Mouse (Mus musculus) forebrain, embryonic 10.5 days (tissue): ENCODE data around the gene Arhgap29. TPM values are rescaled to one million over a fixed set of nuclear protein-coding genes. Genes with fewer than 3 reads are reported as not detected.

Experiments
- DNase-seq: peaks from one replicate; pipeline ENCODE4 v3.0.0-alpha.2; 2017; ENCODE audit warnings: low spot score; ENCODE audit errors: extremely low spot score
- H3K27ac ChIP-seq: fragments of 300-500 bp; sonication (generic); 2 replicates; pipeline ENCODE4 v1.5.1; 2016; ENCODE audit warnings: mild to moderate bottlenecking
- H3K27me3 ChIP-seq: fragments of 300-500 bp; sonication (generic); 2 replicates; pipeline ENCODE4 v1.6.1; 2016; ENCODE audit warnings: mild to moderate bottlenecking; ENCODE audit not compliant: poor library complexity, severe bottlenecking
- H3K36me3 ChIP-seq: fragments of 300-500 bp; sonication (generic); replicated peaks from 2 replicates; pipeline ENCODE4 v1.6.1; 2016; ENCODE audit warnings: mild to moderate bottlenecking, moderate library complexity
- H3K4me1 ChIP-seq: fragments of 300-500 bp; sonication (generic); 2 replicates; pipeline ENCODE4 v1.6.1; 2016
- H3K4me3 ChIP-seq: fragments of 300-500 bp; sonication (generic); 2 replicates; pipeline ENCODE4 v1.5.1; 2016; ENCODE audit warnings: mild to moderate bottlenecking, moderate library complexity
- H3K9me3 ChIP-seq: fragments of 300-500 bp; sonication (generic); 2 replicates; pipeline ENCODE4 v1.6.1; 2016; ENCODE audit warnings: mild to moderate bottlenecking, moderate library complexity
- WGBS: fragments of 180-500 bp; shearing (Covaris S2); methylation state at CpG from one replicate; pipeline ENCODE4 v1.1.7; 2016; 5-methylcytosine and 5-hydroxymethylcytosine counted together
- polyA plus RNA-seq: library from polyadenylated mRNA; unstranded; fragments of >200 nt; fragmentation: Nextera tagmentation; extraction: Ambion mirVana; gene quantifications from 2 replicates; pipeline ENCODE4 v1.2.1, GENCODE M21; 2016

The Arhgap29 gene
- polyA plus RNA-seq, 1 experiment from 2014 or later: 33.7 TPM

GRCm38 (mm10) chr3:121975381-121975780 lies 23.0 kb downstream of the Arhgap29 start:
- Histone ChIP-seq H3K27ac (no peak overlapping the region), H3K27me3 (no peaks in the 10 kb centered on the region), H3K4me1 (no peaks in the 10 kb centered on the region), H3K36me3 (no peaks in the 10 kb centered on the region), H3K4me3 (no peak overlapping the region), H3K9me3 (no peaks in the 10 kb centered on the region)
- WGBS: 91% methylated on average over 3 of the region's 3 CpGs
- no peak for DNase-seq

- Histone ChIP-seq H3K27ac (no peak overlapping the region), H3K4me1 (no peaks in the 10 kb centered on the region), H3K9me3 (no peaks in the 10 kb centered on the region), H3K36me3 (0 out of 2 replicates have a peak, but pooled peaks cover 3% of the 10 kb centered on the region), H3K4me3 (no peak overlapping the region), H3K27me3 (no peaks in the 10 kb centered on the region)
- WGBS: 86% methylated on average over 4 of the region's 4 CpGs
- DNase-seq: no peak
Measured at GRCm38 (mm10) chr3:121981306-121981705, 29.0 kb downstream of the Arhgap29 start.

GRCm38 (mm10) chr3:121982450-121982849 lies 30.1 kb downstream of the Arhgap29 start:
- no peak for DNase-seq
- Histone ChIP-seq H3K4me1 (no peaks in the 10 kb centered on the region), H3K36me3 (0 out of 2 replicates have a peak, but pooled peaks cover 3% of the 10 kb centered on the region), H3K27ac (no peak overlapping the region), H3K27me3 (no peaks in the 10 kb centered on the region), H3K4me3 (no peak overlapping the region), H3K9me3 (no peaks in the 10 kb centered on the region)
- WGBS: 77% methylated on average over 4 of the region's 4 CpGs

- DNase-seq: no peak
- Histone ChIP-seq H3K36me3 (peaks cover 15% of the 10 kb centered on the region), H3K27me3 (no peaks in the 10 kb centered on the region), H3K9me3 (no peaks in the 10 kb centered on the region), H3K4me1 (peaks cover 8% of the 10 kb centered on the region), H3K4me3 (no peak overlapping the region), H3K27ac (no peak overlapping the region)
- WGBS: 79% methylated on average over 4 of the region's 4 CpGs
Measured at GRCm38 (mm10) chr3:121995125-121995524, 42.8 kb downstream of the Arhgap29 start.

- no peaks in the 10 kb centered on the region for H3K27me3 ChIP-seq
- no peak overlapping the region for H3K27ac ChIP-seq
- H3K9me3 ChIP-seq: no peaks in the 10 kb centered on the region
- peaks cover 11% of the 10 kb centered on the region for H3K4me1 ChIP-seq
- H3K36me3 ChIP-seq: peaks cover 12% of the 10 kb centered on the region
- no peak overlapping the region for H3K4me3 ChIP-seq
- WGBS: 80% methylated on average over 2 of the region's 2 CpGs
- no peak for DNase-seq
Measured at GRCm38 (mm10) chr3:121999934-122000333, 47.6 kb downstream of the Arhgap29 start.

GRCm38 (mm10) chr3:122001568-122001967 lies 49.2 kb downstream of the Arhgap29 start:
- Histone ChIP-seq H3K9me3 (no peaks in the 10 kb centered on the region), H3K4me1 (peaks cover 11% of the 10 kb centered on the region), H3K27ac (no peak overlapping the region), H3K4me3 (no peak overlapping the region), H3K36me3 (peaks cover 8% of the 10 kb centered on the region), H3K27me3 (no peaks in the 10 kb centered on the region)
- WGBS: 74% methylated on average over 6 of the region's 6 CpGs
- DNase-seq: no peak

GRCm38 (mm10) chr3:122009818-122010217 lies 57.5 kb downstream of the Arhgap29 start:
- no peak for DNase-seq

GRCm38 (mm10) chr3:122010292-122010691 lies 58.0 kb downstream of the Arhgap29 start:
- Histone ChIP-seq H3K27me3 (no peaks in the 10 kb centered on the region; the same call in 1 of the 2 replicates), H3K4me1 (no peaks in the 10 kb centered on the region), H3K9me3 (no peaks in the 10 kb centered on the region), H3K36me3 (peaks cover 23% of the 10 kb centered on the region), H3K4me3 (no peak overlapping the region), H3K27ac (no peak overlapping the region)
- 96% methylated on average over 5 of the region's 5 CpGs for WGBS
- DNase-seq: no peak

More at GRCm38 (mm10) chr3:122009818-122010217, 57.5 kb downstream of the Arhgap29 start:
- Histone ChIP-seq H3K36me3 (peaks cover 23% of the 10 kb centered on the region), H3K9me3 (no peaks in the 10 kb centered on the region), H3K4me1 (no peaks in the 10 kb centered on the region), H3K27ac (no peak overlapping the region), H3K27me3 (no peaks in the 10 kb centered on the region; the same call in 1 of the 2 replicates), H3K4me3 (no peak overlapping the region)
- 93% methylated on average over 5 of the region's 5 CpGs for WGBS

- no peaks in the 10 kb centered on the region for H3K9me3 ChIP-seq
- H3K4me3 ChIP-seq: no peak overlapping the region
- DNase-seq: no peak
- no peaks in the 10 kb centered on the region for H3K4me1 ChIP-seq
- no peak overlapping the region for H3K27ac ChIP-seq
- WGBS: 86% methylated on average over 1 of the region's 1 CpGs
- no peaks in the 10 kb centered on the region; the same call in 1 of the 2 replicates for H3K27me3 ChIP-seq
- H3K36me3 ChIP-seq: peaks cover 23% of the 10 kb centered on the region
Measured at GRCm38 (mm10) chr3:122012464-122012863, 60.1 kb downstream of the Arhgap29 start.

GRCm38 (mm10) chr3:122018421-122018820 lies 66.1 kb downstream of the Arhgap29 start:
- peaks cover 8% of the 10 kb centered on the region; the same call in 1 of the 2 replicates for H3K36me3 ChIP-seq
- H3K4me1 ChIP-seq: no peaks in the 10 kb centered on the region
- 95% methylated on average over 7 of the region's 7 CpGs for WGBS
- H3K4me3 ChIP-seq: no peak overlapping the region
- H3K9me3 ChIP-seq: no peaks in the 10 kb centered on the region
- no peak overlapping the region for H3K27ac ChIP-seq
- H3K27me3 ChIP-seq: no peaks in the 10 kb centered on the region; the same call in 1 of the 2 replicates
- no peak for DNase-seq

GRCm38 (mm10) chr3:122019159-122019558 lies 66.8 kb downstream of the Arhgap29 start:
- Histone ChIP-seq H3K4me3 (no peak overlapping the region), H3K27me3 (no peaks in the 10 kb centered on the region; the same call in 1 of the 2 replicates), H3K4me1 (no peaks in the 10 kb centered on the region), H3K36me3 (peaks cover 6% of the 10 kb centered on the region; the same call in 1 of the 2 replicates), H3K9me3 (no peaks in the 10 kb centered on the region), H3K27ac (no peak overlapping the region)
- WGBS: 94% methylated on average over 5 of the region's 5 CpGs
- no peak for DNase-seq

- WGBS: 86% methylated on average over 8 of the region's 8 CpGs
- H3K36me3 ChIP-seq: no peaks in the 10 kb centered on the region
- no peaks in the 10 kb centered on the region for H3K4me1 ChIP-seq
- H3K9me3 ChIP-seq: no peaks in the 10 kb centered on the region
- DNase-seq: no peak
- no peak overlapping the region for H3K4me3 ChIP-seq
- H3K27me3 ChIP-seq: no peaks in the 10 kb centered on the region
- no peak overlapping the region for H3K27ac ChIP-seq
Measured at GRCm38 (mm10) chr3:122021029-122021652, 68.8 kb downstream of the Arhgap29 start.

GRCm38 (mm10) chr3:122022355-122022754 lies 70.0 kb downstream of the Arhgap29 start:
- H3K4me1 ChIP-seq: no peaks in the 10 kb centered on the region
- H3K27me3 ChIP-seq: no peaks in the 10 kb centered on the region
- 91% methylated on average over 3 of the region's 3 CpGs for WGBS
- no peaks in the 10 kb centered on the region for H3K36me3 ChIP-seq
- H3K4me3 ChIP-seq: no peak overlapping the region
- DNase-seq: no peak
- H3K9me3 ChIP-seq: no peaks in the 10 kb centered on the region
- H3K27ac ChIP-seq: no peak overlapping the region
